Mouse (Mus musculus) neural tube, embryonic 10.5 days (tissue): ENCODE measurements at regions not wholly inside any gene's neighbourhood (a gene's known extent, or its start where the extent isn't known, plus 50 kb on each side); places are given as distances from the start of the nearest gene placed in this dataset.

ENCODE experiments used
- DNase-seq: peaks from one replicate; pipeline ENCODE4 v3.0.0-alpha.2; 2017; ENCODE audit warnings: low spot score; ENCODE audit errors: extremely low spot score

DNA sequence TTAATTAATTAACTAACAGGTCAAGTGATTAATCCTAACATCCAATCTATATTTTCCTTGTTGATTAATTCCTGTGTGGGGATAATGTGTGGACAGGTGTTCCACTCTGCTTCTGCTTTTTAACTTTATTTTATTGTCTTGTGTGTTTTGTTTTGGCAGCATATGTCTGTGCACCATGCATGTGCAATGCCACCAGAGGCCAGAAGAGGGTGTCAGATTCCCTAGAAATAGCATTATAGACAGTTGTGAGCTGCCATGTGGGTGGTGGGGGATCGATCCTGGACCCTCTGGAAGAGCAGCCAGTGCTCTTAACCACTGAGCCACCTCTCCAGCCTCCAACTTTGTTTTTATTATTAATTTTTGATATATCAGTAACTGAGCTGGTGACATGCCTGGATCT, 65.6 kb downstream of the En1 start:
- DNase-seq: no peak

DNA sequence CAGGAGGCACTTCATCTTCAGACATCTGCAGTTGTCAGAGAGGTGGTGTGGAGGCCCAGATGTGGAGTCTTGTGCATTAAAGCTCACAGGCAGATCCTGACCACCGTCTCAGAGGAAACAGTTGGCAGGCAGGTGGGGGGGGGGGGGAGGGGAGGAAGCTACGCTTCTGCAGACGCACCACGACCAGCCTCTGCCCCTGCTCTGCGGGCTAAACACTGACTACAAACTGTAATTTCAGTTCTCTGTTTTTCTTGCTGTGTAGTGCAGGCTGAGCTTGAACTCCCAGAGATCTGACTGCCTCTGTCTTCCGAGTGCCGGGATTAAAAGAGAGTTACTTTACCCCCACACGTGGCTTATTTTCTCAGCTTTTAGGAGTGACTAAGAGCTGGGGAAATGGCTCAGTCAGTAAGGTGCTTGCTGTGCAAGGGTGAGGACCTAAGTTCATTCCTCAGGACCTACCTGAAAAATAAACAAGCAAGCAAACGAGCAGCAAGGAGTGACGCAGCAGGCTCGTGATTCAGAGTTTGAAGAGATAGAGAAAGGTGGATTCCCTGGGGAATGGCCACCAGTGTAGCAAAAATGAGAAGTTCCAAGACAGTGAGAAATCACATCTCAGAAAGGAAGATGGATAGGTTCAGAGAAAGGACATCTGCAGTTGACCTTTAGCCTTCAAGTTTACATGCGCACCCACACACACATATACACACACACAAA, 81.5 kb downstream of the En1 start:
- DNase-seq: no peak

DNA sequence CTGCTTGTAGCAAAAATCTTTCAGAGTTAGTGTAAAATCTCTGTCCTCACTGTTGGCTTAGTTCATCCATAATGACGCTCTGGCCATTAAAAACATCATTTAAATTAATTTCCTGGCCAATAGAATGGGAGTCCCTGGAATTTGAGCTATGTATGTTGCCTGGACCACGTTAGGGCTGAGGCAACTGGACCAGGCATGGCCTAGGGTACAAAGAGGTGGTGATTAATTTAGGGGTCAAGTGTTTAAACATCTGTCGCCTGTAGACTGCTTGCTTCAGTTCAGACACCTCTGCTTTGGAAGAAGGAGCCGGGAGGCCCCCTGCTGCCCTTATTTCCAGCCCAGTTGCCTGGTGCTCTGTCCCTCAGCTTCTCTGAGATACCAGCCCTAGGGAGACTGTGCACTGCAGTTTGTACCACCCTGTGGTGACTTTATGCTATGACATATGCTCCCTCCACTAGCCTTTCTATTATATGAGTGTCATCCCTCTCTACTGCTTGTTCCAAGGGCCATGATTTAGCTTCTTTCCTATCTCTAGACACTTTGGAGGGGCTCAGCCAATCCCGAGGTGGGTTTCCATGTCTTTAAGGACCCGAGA, 83.5 kb downstream of the En1 start:
- DNase-seq: peak; percentile 34

DNA sequence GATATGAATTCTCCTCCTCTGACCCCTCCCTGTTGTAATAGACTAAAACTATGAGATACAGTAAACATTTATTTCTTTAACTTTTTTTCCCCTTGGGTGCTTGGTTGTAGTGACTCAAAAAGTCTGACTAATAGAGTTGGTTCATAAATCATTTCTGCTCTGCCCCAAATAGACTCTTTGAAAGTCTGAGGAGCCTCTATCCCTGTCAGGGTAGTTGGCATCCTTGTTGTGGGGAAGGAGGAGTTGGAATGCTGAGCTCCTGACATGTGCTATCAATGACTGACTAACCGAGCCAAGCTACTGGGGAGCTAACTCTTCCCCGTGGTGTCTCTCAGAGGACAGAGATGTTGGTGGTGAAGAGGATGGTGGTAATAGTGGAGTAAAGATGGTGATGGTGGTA, 89.4 kb downstream of the En1 start:
- no peak for DNase-seq

DNA sequence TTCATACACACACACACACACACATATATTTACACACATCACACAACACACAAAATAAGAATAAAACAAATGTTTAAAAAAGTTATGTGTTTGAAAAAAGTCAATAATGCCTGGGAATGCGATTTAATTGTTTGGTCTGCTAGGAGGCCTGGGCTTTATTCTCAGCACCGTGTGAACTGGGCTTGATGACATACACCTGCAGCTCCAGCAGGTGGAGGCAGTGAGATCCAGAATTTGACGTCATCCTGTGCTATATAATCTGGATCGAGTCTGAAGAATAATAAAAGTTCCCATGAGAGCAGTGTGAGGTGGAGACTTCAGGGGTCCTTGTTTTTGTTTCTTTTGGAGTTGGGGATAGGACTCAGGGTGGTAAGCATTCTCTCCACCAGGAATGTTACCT, 96.0 kb downstream of the En1 start:
- no peak for DNase-seq

DNA sequence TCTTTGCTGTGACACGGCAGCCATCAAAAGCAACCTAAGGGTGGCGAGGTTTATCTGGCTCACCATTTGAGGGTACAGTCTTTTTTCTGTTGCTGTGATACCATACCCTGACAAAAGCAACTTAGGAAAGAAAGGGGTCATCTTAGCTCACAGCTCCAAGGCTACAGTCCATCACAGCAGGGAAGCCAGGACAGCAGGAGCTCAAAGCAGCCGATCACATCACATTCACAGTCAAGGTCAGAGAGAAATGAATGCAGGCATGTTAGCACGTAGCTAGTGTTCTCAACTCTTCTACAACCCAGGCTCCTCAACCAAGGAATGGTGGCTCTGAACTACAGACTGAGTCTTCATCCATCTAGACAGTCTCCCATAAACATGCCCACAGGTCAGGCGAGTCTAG, 102.0 kb downstream of the En1 start:
- DNase-seq: no peak

DNA sequence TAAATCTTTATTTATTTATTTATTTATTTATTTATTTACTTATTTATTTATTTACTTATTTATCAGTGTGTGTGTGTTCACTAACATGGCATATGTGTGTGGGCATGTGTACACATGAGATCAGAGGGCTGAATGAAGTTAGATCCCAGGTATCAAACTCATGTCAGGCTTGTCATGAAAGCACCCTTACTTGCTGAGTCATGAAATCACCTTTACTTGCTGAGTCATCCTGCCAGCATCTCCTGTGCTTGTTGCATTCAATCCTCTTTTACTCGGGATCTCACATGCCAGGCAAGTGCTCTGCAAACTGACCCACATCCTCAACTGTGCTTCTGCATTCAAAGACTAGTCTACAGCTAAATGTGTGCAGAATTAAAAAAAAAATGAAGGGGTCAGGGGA, 103.8 kb downstream of the En1 start:
- DNase-seq: no peak

DNA sequence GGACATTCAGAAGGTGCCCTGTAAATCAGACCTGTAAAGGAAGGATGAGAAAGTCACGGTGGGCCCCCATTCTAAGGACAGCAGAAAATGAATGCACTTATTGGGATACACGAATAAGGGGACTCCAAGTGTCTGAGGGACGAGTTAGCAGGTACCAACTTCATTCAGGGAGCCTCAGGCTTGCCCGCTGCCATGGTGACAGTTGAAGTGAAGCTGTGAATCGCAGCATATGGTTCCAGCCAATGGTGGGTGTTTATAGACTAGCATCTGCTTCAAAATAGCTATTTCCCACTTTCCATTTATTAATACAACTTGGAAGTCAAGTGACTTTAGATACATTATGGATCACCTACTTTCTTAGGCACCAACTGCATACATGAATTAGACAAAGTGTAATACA, 106.3 kb downstream of the En1 start:
- DNase-seq: no peak

DNA sequence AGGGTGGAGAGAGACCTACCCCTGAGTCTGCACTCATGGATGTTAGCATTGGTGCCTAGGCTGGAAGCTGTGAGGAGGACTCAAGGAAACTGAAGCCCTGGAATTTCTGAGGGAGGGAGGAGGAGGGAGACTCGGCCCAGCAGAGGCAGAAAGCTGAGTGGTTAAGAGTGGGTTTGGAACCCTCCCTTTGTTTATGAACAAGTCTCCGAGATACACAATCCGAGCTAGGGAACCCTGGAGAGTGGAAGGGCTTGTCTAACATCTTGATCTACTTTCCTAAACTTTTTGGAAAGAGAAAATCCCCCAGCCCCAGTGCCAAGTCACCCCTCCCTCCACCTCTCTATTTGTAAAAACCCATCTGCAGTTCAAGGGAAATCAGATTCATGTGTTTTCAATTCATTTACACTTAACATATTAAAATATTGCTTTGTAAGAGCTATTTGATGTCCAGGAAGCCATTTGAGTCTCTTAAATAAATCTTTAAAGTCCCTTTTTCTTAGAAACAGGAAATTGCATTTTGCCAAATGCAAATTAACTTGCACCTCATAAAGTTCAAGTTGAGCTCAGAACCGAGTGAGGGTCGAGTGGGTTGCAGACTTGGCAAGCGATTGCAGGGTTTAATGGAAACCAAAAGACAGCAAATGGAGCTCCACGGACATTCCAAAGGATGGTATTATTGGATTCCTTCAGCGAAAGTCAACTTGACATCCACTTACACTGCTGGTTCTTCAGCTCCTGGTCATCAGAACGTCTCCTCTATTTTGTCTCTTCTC, 113.1 kb downstream of the En1 start:
- no peak for DNase-seq

DNA sequence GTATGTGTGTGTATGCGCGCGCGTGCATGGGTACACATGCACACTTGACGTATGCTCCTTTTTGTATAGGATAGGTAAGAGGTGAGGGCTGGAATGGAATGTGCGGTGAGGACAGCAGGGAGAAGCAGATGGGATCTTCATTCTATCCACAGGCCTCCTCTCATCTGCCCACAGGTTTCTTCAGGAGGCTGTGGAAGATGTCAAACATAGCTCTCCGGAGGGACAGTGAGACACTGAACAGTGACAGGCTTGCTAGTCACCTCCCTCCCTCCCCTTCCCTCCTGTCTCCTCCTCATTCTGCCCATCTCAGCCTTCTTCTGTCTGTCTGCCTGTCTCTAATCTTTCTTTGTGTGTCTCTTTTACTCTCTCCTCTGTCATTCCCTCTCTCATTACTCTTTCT, 124.6 kb downstream of the En1 start:
- DNase-seq: no peak

DNA sequence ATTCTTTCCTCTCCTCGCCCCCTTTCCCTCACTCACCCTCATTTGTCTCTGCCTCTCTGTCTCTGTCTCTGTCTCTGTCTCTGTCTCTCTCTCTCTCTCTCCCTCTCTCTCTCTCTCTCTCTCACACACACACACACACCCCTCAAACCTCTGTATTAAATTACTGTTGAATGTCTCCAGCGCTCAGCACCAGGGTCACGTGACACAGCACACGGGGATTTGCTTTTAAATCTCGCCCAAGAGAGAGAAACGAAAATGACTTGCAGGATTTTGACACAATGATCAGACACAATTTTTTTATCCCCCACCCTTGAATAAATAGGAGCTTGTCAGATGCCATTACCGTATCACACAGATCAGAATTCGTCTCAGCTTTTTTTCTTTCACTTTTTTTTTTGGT, 125.2 kb downstream of the En1 start:
- no peak for DNase-seq

DNA sequence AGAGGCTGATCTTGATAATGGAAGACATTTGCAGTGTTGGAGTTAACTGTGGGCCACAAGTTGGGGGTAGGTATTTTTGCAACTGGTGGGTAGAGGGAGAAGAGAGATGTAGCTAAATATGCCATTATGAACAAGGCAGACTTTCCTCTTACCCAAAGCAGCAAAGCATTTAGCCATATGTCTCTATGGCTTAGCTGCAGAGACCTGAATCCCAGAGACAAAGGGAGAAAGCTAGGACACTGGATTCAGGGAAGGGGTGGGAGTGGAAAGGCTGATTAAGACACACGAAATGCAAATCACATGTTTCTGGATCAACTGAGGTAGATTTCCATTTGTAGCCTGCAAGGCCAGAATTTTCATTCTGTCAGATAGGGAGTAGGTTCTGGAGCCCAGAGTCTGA, 129.8 kb downstream of the En1 start:
- no peak for DNase-seq

DNA sequence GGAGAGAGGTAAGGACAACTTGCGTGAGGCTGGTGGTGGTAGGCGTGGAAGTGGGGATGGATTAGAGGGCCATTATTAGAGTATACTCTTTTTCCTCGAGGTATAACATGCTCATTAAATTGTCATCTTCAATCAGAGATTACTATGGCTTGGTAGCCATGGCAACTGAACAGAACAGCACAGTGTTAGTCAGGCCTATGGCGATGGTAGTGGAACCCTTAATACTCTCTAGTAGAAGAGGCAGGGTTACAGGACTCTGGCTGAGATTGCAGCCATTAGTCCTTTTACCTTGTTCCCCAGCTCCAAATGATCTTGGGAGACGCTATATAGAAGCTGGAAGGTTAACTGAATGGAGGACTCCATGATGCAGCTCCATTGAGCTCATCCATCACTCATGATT, 131.5 kb downstream of the En1 start:
- no peak for DNase-seq

DNA sequence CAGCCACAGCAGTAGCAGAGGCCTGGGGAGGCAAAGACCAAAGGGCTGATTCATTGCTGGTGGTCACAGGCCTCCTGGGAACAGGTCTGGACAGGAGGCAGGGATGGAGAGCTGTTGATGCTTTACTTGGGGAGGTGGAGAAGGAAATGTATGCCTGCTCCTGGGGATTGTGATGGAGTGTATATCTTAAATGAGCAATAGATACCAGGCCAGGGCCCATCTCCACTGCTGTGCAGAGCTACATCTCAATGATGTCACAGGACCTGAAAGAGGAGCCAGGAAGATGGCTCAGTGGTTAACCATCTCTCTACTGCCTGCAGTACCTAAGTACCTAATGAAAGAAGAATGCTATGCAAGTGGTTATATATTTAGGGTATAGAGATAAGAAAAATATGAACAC, 132.6 kb downstream of the En1 start:
- DNase-seq: no peak

DNA sequence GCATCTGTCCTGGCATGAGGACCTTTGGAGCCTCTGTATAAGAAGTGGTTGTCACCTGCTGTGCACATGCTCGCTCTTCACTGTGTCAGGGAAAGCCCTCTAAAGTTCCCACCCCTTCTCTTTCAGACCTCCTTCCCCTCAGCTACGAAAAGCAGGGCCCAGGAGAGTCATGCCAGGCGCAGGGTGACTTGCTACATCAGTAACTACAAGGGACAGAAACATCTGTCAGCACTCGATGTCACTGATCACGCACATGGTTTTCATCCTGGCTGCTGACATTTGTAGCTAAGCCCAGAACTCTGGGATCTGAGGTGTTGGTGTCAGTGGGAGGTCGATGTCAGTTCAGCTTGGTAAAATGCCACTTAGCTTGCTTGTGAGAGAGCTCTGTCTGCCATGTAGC, 137.3 kb downstream of the En1 start:
- no peak for DNase-seq

DNA sequence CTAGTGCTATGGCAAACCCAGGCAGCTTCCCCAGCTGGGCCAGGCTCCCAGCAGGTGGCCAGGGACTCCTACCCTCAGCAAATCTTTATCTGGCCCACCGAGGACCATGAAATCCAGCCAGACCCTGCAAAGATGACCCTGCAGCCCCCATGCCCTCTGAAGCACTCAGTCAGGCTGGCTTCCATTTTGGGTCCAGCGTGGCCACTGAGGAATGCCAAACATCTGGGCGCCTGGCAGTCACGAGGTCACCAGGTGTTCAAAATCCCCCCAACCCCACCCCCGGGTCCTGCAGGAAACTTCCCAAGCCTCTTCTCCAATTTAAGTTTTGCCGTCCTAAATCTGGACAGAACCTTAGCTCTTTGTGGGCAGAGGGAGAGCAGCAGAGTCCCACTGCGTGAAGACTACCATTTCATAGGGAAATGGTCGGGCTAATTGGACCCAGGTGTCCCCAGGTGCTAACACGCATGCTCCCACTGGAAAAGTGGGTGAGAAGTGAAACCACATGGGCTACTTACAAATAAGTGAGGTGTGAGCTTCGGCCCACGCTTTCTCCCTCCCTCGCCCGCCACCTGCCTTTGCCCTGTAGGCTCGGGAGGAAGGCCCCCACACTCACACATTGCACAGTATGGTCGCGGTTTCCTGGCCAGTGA, 139.0 kb downstream of the En1 start:
- DNase-seq: peak; percentile 39

DNA sequence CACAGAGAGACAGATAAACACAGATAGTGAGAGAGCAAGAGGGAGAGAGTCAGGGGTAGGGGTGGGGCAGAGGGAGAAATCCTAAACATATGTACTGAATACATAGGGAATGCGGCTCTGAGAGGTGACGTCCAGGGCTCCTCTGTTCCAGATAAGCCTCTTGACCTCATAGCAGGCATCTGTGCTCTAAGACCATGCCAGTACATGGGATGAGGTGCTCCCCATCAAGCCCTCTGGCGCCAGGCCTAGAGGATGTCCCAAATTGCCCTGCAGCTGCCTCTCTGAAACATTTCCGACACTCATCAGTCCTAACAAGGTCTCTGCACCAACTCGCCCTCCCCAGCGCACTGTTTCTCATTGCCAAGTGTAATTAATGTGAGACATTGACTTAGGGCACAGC, 146.7 kb downstream of the En1 start:
- DNase-seq: no peak

DNA sequence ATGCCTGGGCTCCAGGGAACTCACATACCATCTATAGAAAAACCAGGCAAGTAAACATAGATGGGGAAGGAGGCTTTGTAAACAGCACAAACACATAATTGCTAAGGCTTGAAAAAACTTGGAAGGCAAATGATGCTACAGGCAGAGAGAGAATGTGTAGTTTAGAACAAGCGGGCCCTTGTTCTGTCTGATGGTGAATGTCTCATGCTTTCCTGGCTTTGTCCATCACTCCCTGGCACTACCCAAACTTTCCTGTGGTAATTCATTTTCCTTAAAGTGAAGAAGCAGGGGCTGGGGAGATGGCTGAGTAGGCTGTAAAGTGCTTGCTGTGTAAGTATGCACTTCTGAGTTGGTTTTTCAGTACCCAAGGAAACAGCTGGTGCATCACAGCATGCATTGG, 151.2 kb downstream of the En1 start:
- DNase-seq: no peak

DNA sequence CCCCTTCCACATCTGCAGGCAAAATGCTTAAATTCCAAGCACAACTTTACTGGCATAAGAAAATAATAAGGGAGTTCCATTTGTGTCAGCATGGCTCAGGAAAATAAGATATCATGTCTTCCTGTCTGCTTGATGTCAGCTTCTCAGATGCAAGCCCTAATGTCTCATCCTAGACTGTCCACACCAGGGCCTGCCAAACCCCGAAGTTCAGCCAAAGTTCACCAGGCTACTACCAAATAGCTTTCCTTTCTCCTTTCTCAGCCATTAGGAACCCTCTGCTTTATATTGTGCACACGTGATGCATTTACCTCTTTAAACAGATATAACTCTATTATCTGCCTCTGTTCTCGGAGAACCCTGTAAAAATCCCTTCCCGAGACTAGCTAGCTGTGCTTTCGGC, 152.1 kb downstream of the En1 start:
- no peak for DNase-seq

DNA sequence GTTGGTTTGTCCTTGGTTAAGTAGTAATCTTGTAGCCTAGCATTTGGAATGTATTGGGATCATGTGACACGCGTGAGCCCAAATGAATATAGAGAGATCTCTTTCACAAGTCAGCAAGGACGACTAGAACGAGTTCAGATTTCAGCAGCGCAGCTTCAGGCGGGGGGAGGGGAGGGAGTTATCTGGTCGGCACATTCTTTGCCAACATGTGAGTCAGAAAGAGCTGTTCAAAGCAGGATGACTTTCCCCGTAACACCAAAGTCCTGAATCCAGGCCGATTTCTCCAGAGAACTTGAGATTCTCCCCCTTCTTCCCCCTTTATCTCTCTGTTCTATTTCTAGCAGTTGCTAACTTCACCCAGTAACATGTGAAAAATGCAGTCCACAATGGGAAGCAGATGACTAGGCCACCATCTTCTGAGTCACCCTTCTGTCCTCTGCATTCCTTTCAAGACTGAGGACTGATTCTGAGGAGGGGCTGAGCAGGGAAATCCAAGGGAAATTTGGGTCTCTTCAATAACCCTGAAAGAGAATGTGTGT, 155.1 kb downstream of the En1 start:
- no peak for DNase-seq

DNA sequence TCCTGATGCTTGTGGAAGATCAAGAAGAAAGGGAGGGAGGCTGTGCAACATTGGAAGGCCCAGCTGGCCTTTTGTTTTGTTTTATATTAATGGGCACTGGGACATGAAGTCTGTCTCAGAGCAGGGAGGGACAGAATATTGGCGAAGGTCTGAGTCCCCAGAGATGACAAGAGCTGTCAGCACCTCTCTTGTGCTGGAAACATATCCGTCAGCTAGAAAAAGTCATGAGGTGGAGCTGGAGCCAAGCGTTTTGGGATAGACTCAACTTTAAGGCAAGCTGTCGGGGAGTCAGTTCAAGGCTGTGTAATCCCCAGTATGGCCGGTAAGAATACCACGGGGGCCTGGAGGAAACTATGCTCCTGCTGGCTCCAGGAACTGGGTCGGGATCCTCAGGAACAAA, 156.0 kb downstream of the En1 start:
- no peak for DNase-seq

DNA sequence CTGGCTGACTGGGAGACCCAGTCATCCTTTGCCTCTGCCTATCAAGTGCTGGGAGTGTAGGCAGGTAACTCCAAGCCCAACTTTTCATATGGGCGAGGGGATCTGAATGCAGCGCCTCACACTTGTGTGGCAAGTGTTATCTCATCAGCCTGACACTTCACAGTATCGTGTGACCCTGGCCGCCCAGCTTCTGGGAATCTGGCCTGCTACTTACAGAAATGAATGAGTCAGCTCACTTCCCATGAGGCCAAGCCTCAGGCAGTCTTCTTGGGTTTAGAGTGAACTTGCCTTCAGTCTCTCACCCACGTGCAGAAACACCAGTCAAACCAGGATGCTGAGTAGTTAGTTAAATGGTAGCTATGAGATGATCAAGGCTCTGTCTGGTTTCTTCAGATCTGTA, 156.5 kb downstream of the En1 start:
- no peak for DNase-seq
